Mouse (Mus musculus) CH12.LX (cell line): ENCODE measurements around the gene Sema6d. TPM values are rescaled to one million over a fixed set of nuclear protein-coding genes. Genes with fewer than 3 reads are reported as not detected.

ENCODE experiments used
- DNase-seq: peaks from one replicate; pipeline ENCODE4 v3.0.0-alpha.2; 2013; ENCODE audit errors: extremely low read depth
- H3K27ac ChIP-seq: 2 replicates; pipeline ENCODE4 v1.5.1; 2012; ENCODE audit warnings: low read depth, mild to moderate bottlenecking, control low read depth, moderate library complexity; ENCODE audit not compliant: insufficient read depth
- H3K27me3 ChIP-seq: replicated peaks from 2 replicates; pipeline ENCODE3; 2012; ENCODE audit warnings: inconsistent platforms
- H3K36me3 ChIP-seq, 2 experiments: replicated peaks in 1 of 2; 2 replicates each; pipeline versions ENCODE3 to v1.6.1; 2012; ENCODE audit warnings: inconsistent platforms in 1 of 2, low read length in 1 of 2, mild to moderate bottlenecking in 1 of 2, mixed read lengths in 1 of 2, moderate library complexity in 1 of 2; ENCODE audit not compliant: control insufficient read depth in 1 of 2, insufficient read depth in 1 of 2
- H3K4me1 ChIP-seq, 2 experiments: 2 replicates each; pipeline ENCODE4 v1.6.1; 2012; ENCODE audit warnings: inconsistent platforms in 1 of 2, moderate library complexity in 1 of 2; ENCODE audit not compliant: insufficient read depth in 2 of 2, control insufficient read depth in 1 of 2
- H3K4me2 ChIP-seq: 2 replicates; pipeline ENCODE4 v1.6.1; 2012; ENCODE audit warnings: low read depth, mild to moderate bottlenecking, control low read depth; ENCODE audit not compliant: poor library complexity, insufficient read depth, severe bottlenecking
- H3K4me3 ChIP-seq, 3 experiments: fragments of 150-350 bp in 1 of 3; sonication (generic) in 1 of 3; replicated peaks in 1 of 3; 2 replicates each; pipeline versions ENCODE3 to v1.5.1; 2011 to 2012; ENCODE audit warnings: low read depth in 2 of 3, low read length in 2 of 3, mild to moderate bottlenecking in 2 of 3, moderate library complexity in 2 of 3, control low read depth in 1 of 3, improper control_type of control experiment in 1 of 3, inconsistent platforms in 1 of 3, mixed read lengths in 1 of 3; ENCODE audit not compliant: poor library complexity in 1 of 3
- H3K79me2 ChIP-seq: replicated peaks from 2 replicates; pipeline ENCODE4 v1.6.1; 2012; ENCODE audit warnings: mild to moderate bottlenecking, moderate library complexity; ENCODE audit not compliant: control insufficient read depth, poor library complexity, insufficient read depth, severe bottlenecking; ENCODE audit errors: extremely low read depth
- H3K9ac ChIP-seq: 2 replicates; pipeline ENCODE4 v1.6.1; 2012; ENCODE audit warnings: low read depth, mild to moderate bottlenecking, control low read depth, moderate library complexity; ENCODE audit not compliant: insufficient read depth
- H3K9me3 ChIP-seq: replicated peaks from 2 replicates; pipeline ENCODE3; 2012; ENCODE audit warnings: low read length, inconsistent platforms, mixed read lengths
- BHLHE40 ChIP-seq: IDR thresholded peaks from 2 replicates; pipeline ENCODE4 v1.6.1; 2011; ENCODE audit warnings: mild to moderate bottlenecking, low read depth, low read length, improper control_type of control experiment
- CHD1 ChIP-seq: IDR thresholded peaks from 2 replicates; pipeline ENCODE4 v1.6.1; 2012; ENCODE audit warnings: low read depth, low read length, improper control_type of control experiment, inconsistent platforms
- CHD2 ChIP-seq: IDR thresholded peaks from 2 replicates; pipeline ENCODE4 v1.6.1; 2011; ENCODE audit warnings: low read length, improper control_type of control experiment
- E2F4 ChIP-seq: IDR thresholded peaks from 2 replicates; pipeline ENCODE4 v1.6.1; 2011; ENCODE audit warnings: low read depth, low read length, improper control_type of control experiment; ENCODE audit not compliant: insufficient replicate concordance
- GABPA ChIP-seq: IDR thresholded peaks from 2 replicates; pipeline ENCODE4 v1.6.1; 2012; ENCODE audit warnings: low read depth, low read length, improper control_type of control experiment, inconsistent platforms; ENCODE audit not compliant: insufficient replicate concordance
- HCFC1 ChIP-seq: IDR thresholded peaks from 2 replicates; pipeline ENCODE4 v1.6.1; 2012; ENCODE audit warnings: low read depth, mild to moderate bottlenecking, inconsistent platforms, low read length, improper control_type of control experiment
- IRF4 ChIP-seq: IDR thresholded peaks from 2 replicates; pipeline ENCODE4 v1.6.1; 2014; ENCODE audit warnings: low read depth, mild to moderate bottlenecking, inconsistent platforms, low read length, improper control_type of control experiment
- JUN ChIP-seq: IDR thresholded peaks from 2 replicates; pipeline ENCODE4 v1.6.1; 2011; ENCODE audit warnings: low read depth, mild to moderate bottlenecking, low read length, improper control_type of control experiment, moderate library complexity; ENCODE audit not compliant: insufficient read depth
- JUND ChIP-seq: conservative IDR thresholded peaks from 2 replicates; pipeline ENCODE4 v1.6.1; 2011; ENCODE audit warnings: low read depth, low read length, improper control_type of control experiment
- KAT2A ChIP-seq: IDR thresholded peaks from 2 replicates; pipeline ENCODE4 v1.6.1; 2012; ENCODE audit warnings: low read length, improper control_type of control experiment, inconsistent platforms; ENCODE audit not compliant: insufficient replicate concordance
- MAFK ChIP-seq: IDR thresholded peaks from 2 replicates; pipeline ENCODE4 v1.6.1; 2011; ENCODE audit warnings: low read length, improper control_type of control experiment; ENCODE audit not compliant: insufficient replicate concordance
- MAX ChIP-seq: IDR thresholded peaks from 2 replicates; pipeline ENCODE4 v1.6.1; 2011; ENCODE audit warnings: low read length, improper control_type of control experiment
- MYC ChIP-seq: IDR thresholded peaks from 2 replicates; pipeline ENCODE4 v1.6.1; 2011; ENCODE audit warnings: low read depth, mild to moderate bottlenecking, improper control_type of control experiment, low read length
- NELFE ChIP-seq: IDR thresholded peaks from 2 replicates; pipeline ENCODE4 v1.6.1; 2011; ENCODE audit warnings: low read depth, low read length, improper control_type of control experiment
- PAX5 ChIP-seq: IDR thresholded peaks from 2 replicates; pipeline ENCODE4 v1.6.1; 2012; ENCODE audit warnings: low read length, inconsistent platforms, mixed read lengths
- POLR2A ChIP-seq: IDR thresholded peaks from 2 replicates; pipeline ENCODE4 v1.6.1; 2011; ENCODE audit warnings: low read depth, mild to moderate bottlenecking, improper control_type of control experiment, low read length
- POLR2AphosphoS2 ChIP-seq: IDR thresholded peaks from 2 replicates; pipeline ENCODE4 v1.6.1; 2011; ENCODE audit warnings: low read depth, low read length, improper control_type of control experiment
- TBP ChIP-seq: conservative IDR thresholded peaks from 2 replicates; pipeline ENCODE4 v1.6.1; 2011; ENCODE audit warnings: low read depth, low read length, improper control_type of control experiment
- UBTF ChIP-seq: IDR thresholded peaks from 2 replicates; pipeline ENCODE4 v1.6.1; 2012; ENCODE audit warnings: low read depth, mild to moderate bottlenecking, inconsistent platforms, low read length, improper control_type of control experiment, moderate library complexity
- ZC3H11A ChIP-seq: IDR thresholded peaks from 2 replicates; pipeline ENCODE4 v1.6.1; 2012; ENCODE audit warnings: low read depth, mild to moderate bottlenecking, inconsistent platforms, low read length, improper control_type of control experiment
- ZKSCAN1 ChIP-seq: IDR thresholded peaks from 2 replicates; pipeline ENCODE4 v1.6.1; 2012; ENCODE audit warnings: low read depth, inconsistent platforms, low read length, improper control_type of control experiment, borderline replicate concordance
- dilution Hi-C: fragments of 300-500 bp; cut with MboI; formaldehyde crosslinking; loops from 2 replicates; pipeline ENCODE4 v1.14.3; 2020; ENCODE audit warnings: low sequenced_read_pairs; ENCODE audit not compliant: extremely low pct_unique_long_range_greater_than_20kb, extremely low pct_ligation_motif_present
- in situ Hi-C: fragments of 300-500 bp; cut with MboI; formaldehyde crosslinking; loops from 3 replicates; pipeline ENCODE4 v1.14.3; 2019; ENCODE audit warnings: low sequenced_read_pairs, low pct_ligation_motif_present, low pct_unique_long_range_greater_than_20kb, mixed read lengths
- polyA plus RNA-seq: library from polyadenylated mRNA; unstranded; fragments of >175 nt; gene quantifications from 2 replicates; pipeline ENCODE4 v1.2.1, GENCODE M21; 2012; ENCODE audit warnings: low read depth; ENCODE audit not compliant: insufficient read length
- total RNA-seq, 2 experiments: library from RNA; depleted of rRNA; stranded (reverse); fragments of 300-350 nt in 1 of 2; fragments of >200 nt in 1 of 2; gene quantifications; 2 replicates each; pipeline ENCODE4 v1.2.3; 2012 to 2014

Gene Sema6d
- total and polyA plus RNA-seq, 3 experiments = not detected

GRCm38 (mm10) chr2:124524167-124524566, 434.4 kb downstream of the Sema6d start:
- Histone ChIP-seq H3K9ac (no peak overlapping the region), H3K27me3 (no peaks in the 10 kb centered on the region), H3K4me2 (no peak overlapping the region), H3K36me3 (no peaks in the 10 kb centered on the region), H3K79me2 (no peaks in the 10 kb centered on the region), H3K9me3 (peaks cover 73% of the 10 kb centered on the region), H3K27ac (no peak overlapping the region), H3K4me1 (no peaks in the 10 kb centered on the region), H3K4me3 (no peak overlapping the region)
- TF ChIP-seq NELFE (no peak), MYC (no peak), MAX (no peak), IRF4 (no peak), ZC3H11A (no peak), JUND (no peak), POLR2AphosphoS2 (no peak), KAT2A (no peak), CHD2 (no peak), PAX5 (no peak), ZKSCAN1 (no peak), POLR2A (no peak), E2F4 (no peak), JUN (no peak), HCFC1 (no peak), UBTF (no peak), BHLHE40 (no peak), CHD1 (no peak), TBP (no peak)
- DNase-seq = no peak
- in situ Hi-C loops (no loop called here), dilution Hi-C loops (no loop called here)

GRCm38 (mm10) chr2:124527641-124528040, 437.9 kb downstream of the Sema6d start:
- Histone ChIP-seq H3K4me3 (no peak overlapping the region), H3K4me1 (no peaks in the 10 kb centered on the region), H3K27ac (no peak overlapping the region), H3K27me3 (no peaks in the 10 kb centered on the region), H3K9ac (no peak overlapping the region), H3K36me3 (no peaks in the 10 kb centered on the region), H3K9me3 (peaks cover 73% of the 10 kb centered on the region), H3K4me2 (no peak overlapping the region), H3K79me2 (no peaks in the 10 kb centered on the region)
- DNase-seq = no peak
- TF ChIP-seq MAFK (no peak), PAX5 (no peak), GABPA (no peak)
- dilution Hi-C loops = no loop called here
- in situ Hi-C loops = no loop called here
